Mouse (Mus musculus): Measurements from ENCODE around the gene Cmas. TPM values are rescaled to one million over a fixed set of nuclear protein-coding genes. Genes with fewer than 3 reads are reported as not detected.

Gene Cmas
- 105 TPM for polyA plus RNA-seq (2015; fragmentation: Illumina TruSeq; extraction: RNeasy Lipid Tissue Mini Kit (QIAGEN cat#74804); ENCODE audit: low read depth, low replicate concordance)

GRCm38 (mm10) chr6:142756507-142757333 lies at the start of gene Cmas:
Gene Cmas (plus strand): TSS chr6:142756686.

GRCm38 (mm10) chr6:142804402-142804801 lies 47.9 kb downstream of the Cmas start, which contains the start of gene Sult6b2:
Gene Sult6b2 (minus strand): TSS chr6:142804502.

Other genes starting within 250 kb of the Cmas start
- 1,259 TPM for gene Ldhb, start 248.7 kb upstream of the Cmas start, polyA plus RNA-seq (2015; fragmentation: Illumina TruSeq; extraction: RNeasy Lipid Tissue Mini Kit (QIAGEN cat#74804); ENCODE audit: low read depth, low replicate concordance)
- 5.0 TPM for gene Kcnj8, start 185.1 kb upstream of the Cmas start, polyA plus RNA-seq (2015; fragmentation: Illumina TruSeq; extraction: RNeasy Lipid Tissue Mini Kit (QIAGEN cat#74804); ENCODE audit: low read depth, low replicate concordance)
- gene Abcc9, start 54.4 kb upstream of the Cmas start, polyA plus RNA-seq (2015; fragmentation: Illumina TruSeq; extraction: RNeasy Lipid Tissue Mini Kit (QIAGEN cat#74804); ENCODE audit: low read depth, low replicate concordance): 3.3 TPM
- gene Sult6b2, start 47.8 kb downstream of the Cmas start, polyA plus RNA-seq (2015; fragmentation: Illumina TruSeq; extraction: RNeasy Lipid Tissue Mini Kit (QIAGEN cat#74804); ENCODE audit: low read depth, low replicate concordance): not detected
- 15.0 TPM for gene St8sia1, start 207.8 kb downstream of the Cmas start, polyA plus RNA-seq (2015; fragmentation: Illumina TruSeq; extraction: RNeasy Lipid Tissue Mini Kit (QIAGEN cat#74804); ENCODE audit: low read depth, low replicate concordance)